24 mouse cellular contexts compared by ENCODE assay signal in the genomic region with DNA sequence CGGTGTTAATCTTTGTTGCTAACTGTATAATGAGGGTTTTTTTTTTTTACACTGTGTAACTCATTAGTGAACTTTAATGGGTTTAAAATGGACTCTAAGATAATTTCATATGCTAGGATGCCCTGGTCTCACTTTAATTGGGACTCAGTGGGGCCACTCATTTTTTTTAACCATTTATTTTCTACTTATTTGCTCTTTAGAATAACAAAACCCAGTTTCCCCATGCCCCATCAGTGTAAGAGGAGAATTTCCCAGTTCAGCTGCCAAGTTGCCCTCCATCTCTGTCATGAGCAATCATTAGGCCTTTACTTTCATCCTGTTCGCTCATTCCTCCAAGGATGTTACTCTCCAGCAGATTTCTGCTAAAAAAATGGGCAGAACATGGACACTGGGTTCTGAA.
A peak's percentile ranks its signal among the peaks of the same experiment; 100 is the strongest.
DNase-seq lines count a peak whose midpoint lies in the region; ATAC-seq lines count a peak whose summit lies in the region.
"Had no signal": no experiment of that assay in that cellular context is flagged by ENCODE, and none has a peak within 500 bp of the region (broad histone marks: within the 10 kb centered on the region; RNA-seq: fewer than 3 reads in every experiment).

No protein-coding gene starts in this region.

- WGBS in forebrain, embryonic 14.5 days = 33% methylated on average over 2 of the region's 2 CpGs
- WGBS in forebrain, embryonic 15.5 days = 40% methylated on average over 2 of the region's 2 CpGs

- H3K27me3 ChIP-seq in forebrain, embryonic 14.5 days (replicated peaks; ENCODE audit: control insufficient read depth, insufficient read depth, low read length) = no peaks in the 10 kb centered on the region
- H3K27me3 ChIP-seq in forebrain, embryonic 15.5 days = no peaks in the 10 kb centered on the region
- H3K27me3 ChIP-seq: CH12.LX; embryonic facial prominence, embryonic 12.5 days; forebrain, embryonic 13.5 days had no signal

- no peaks in the 10 kb centered on the region for H3K9me3 ChIP-seq in forebrain, embryonic 14.5 days (replicated peaks; ENCODE audit: control insufficient read depth, low read length)
- H3K9me3 ChIP-seq in forebrain, embryonic 15.5 days = no peaks in the 10 kb centered on the region
- H3K9me3 ChIP-seq: embryonic facial prominence, embryonic 10.5 days; embryonic facial prominence, embryonic 12.5 days; forebrain, embryonic 13.5 days had no signal

- H3K27ac ChIP-seq in forebrain, embryonic 14.5 days (ENCODE audit: low read depth, low read length) = no peak overlapping the region
- H3K27ac ChIP-seq in forebrain, embryonic 15.5 days (replicated peaks) = no peak overlapping the region
- H3K27ac ChIP-seq: embryonic facial prominence, embryonic 10.5 days; embryonic facial prominence, embryonic 12.5 days; forebrain, embryonic 13.5 days had no signal

- ATAC-seq in forebrain, embryonic 14.5 days = no peak; the same call in 1 of the 2 replicates
- ATAC-seq in forebrain, embryonic 15.5 days (replicated peaks) = no peak
- ATAC-seq: activated CD4-positive, CD25-positive, alpha-beta regulatory T cell, adult 4 months; CD4-positive, CD25-positive, alpha-beta regulatory T cell, adult 4 months; forebrain, embryonic 13.5 days; forebrain, postnatal 0 days; Patski had no signal

- no peaks in the 10 kb centered on the region for H3K4me1 ChIP-seq in forebrain, embryonic 14.5 days (ENCODE audit: control insufficient read depth, insufficient read depth, low read length)
- no peaks in the 10 kb centered on the region for H3K4me1 ChIP-seq in forebrain, embryonic 15.5 days
- H3K4me1 ChIP-seq: embryonic facial prominence, embryonic 10.5 days; embryonic facial prominence, embryonic 12.5 days; forebrain, embryonic 13.5 days had no signal

- H3K4me3 ChIP-seq in forebrain, embryonic 14.5 days (ENCODE audit: low read depth, low read length) = no peak overlapping the region
- H3K4me3 ChIP-seq in forebrain, embryonic 15.5 days = no peak overlapping the region
- H3K4me3 ChIP-seq: embryonic facial prominence, embryonic 10.5 days; embryonic facial prominence, embryonic 12.5 days; forebrain, embryonic 13.5 days had no signal

- no peaks in the 10 kb centered on the region for H3K36me3 ChIP-seq in forebrain, embryonic 14.5 days (ENCODE audit: control insufficient read depth, insufficient read depth, low read length)
- no peaks in the 10 kb centered on the region for H3K36me3 ChIP-seq in forebrain, embryonic 15.5 days
- H3K36me3 ChIP-seq: embryonic facial prominence, embryonic 10.5 days; embryonic facial prominence, embryonic 12.5 days; G1E had no signal

- peak; percentile 34 for DNase-seq in forebrain, embryonic 14.5 days (ENCODE audit: low spot score)
- peak; percentile 7 for DNase-seq in testis, postnatal 10 days (ENCODE audit: low spot score)
- no peak for DNase-seq in testis, postnatal 14 days (ENCODE audit: low spot score)
- peak; percentile 75 for DNase-seq in retina, postnatal 1 day
- no peak for DNase-seq in kidney, adult 8-10 months
- DNase-seq: adrenal gland, adult 8-10 months; adrenal gland, postnatal 14 days; adrenal gland, postnatal 36 days; B cell, adult 2 months; cerebellum, adult 11 months; cerebellum, adult 2 months; cerebellum, adult 9-10 months; cerebellum, postnatal 10 days; cerebellum, postnatal 25 days; forebrain, postnatal 0 days had no signal

- no peak overlapping the region for H3K4me2 ChIP-seq in forebrain, embryonic 14.5 days (ENCODE audit: low read length)
- H3K4me2 ChIP-seq in forebrain, embryonic 15.5 days (replicated peaks) = no peak overlapping the region
- H3K4me2 ChIP-seq: embryonic facial prominence, embryonic 12.5 days; forebrain, embryonic 13.5 days had no signal

- no peak overlapping the region for H3K9ac ChIP-seq in forebrain, embryonic 14.5 days (ENCODE audit: low read length)
- no peak overlapping the region for H3K9ac ChIP-seq in forebrain, embryonic 15.5 days (replicated peaks)
- H3K9ac ChIP-seq: embryonic facial prominence, embryonic 12.5 days; forebrain, embryonic 13.5 days; forebrain, postnatal 0 days had no signal

Comparison
In these comparisons a context has a peak if more than half of its experiments do, and no peak if none do; other contexts are left out.
1. DNase-seq: peak in forebrain, embryonic 14.5 days (single experiment), testis, postnatal 10 days (single experiment) and retina, postnatal 1 day (single experiment); none in testis, postnatal 14 days (single experiment) and kidney, adult 8-10 months (0 of 2).